Mouse (Mus musculus): ENCODE results near the gene Ctnnbl1.

DNA sequence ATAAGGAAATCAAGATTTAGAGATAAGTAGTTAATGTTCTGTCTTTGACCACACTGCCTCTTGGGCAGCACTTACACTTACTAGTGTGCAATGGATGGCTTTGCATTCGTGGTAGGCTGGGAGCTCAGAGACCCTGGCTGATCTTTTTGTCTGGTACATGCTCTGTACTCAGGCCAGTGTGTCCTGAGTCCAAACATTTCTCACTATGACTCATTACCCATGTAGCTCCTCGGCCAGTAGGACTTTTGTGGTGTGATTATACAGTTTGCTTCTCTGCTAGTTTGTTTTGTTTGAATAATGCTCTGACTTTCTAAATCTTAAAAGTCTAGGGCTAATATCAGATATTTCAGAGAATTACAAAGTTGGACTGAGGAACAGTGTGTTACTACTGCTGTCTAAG, 47.4 kb downstream of the Ctnnbl1 start:
- TF ChIP-seq EP300 (IDR thresholded peaks at IDR 0.05; ENCODE audit: low read depth) (no peak), CTCF (IDR thresholded peaks at IDR 0.05; ENCODE audit: low read depth) (no peak)

Data from liver, embryonic 14.5 days (tissue).